Mouse (Mus musculus) megakaryocyte, adult 5-6 weeks (primary cell): ENCODE results near the gene Cbx5. TPM values are rescaled to one million over a fixed set of nuclear protein-coding genes. Genes with fewer than 3 reads are reported as not detected.

ENCODE experiments used
- ATAC-seq: 2 replicates; pipeline ENCODE4 v1.8.0; 2016; ENCODE audit warnings: mild to moderate bottlenecking, inconsistent platforms; ENCODE audit not compliant: poor library complexity, severe bottlenecking
- total RNA-seq, 2 experiments: library from RNA; stranded (forward) in 1 of 2; stranded (reverse) in 1 of 2; fragments of 153-499, 151-499 nt in 1 of 2; fragments of 221-1000, 200-1000 nt in 1 of 2; gene quantifications; 2 replicates each; pipeline versions ENCODE4 v1.2.3 to v1.2.4; 2015 to 2017

The Cbx5 gene
- total RNA-seq, 2 experiments from 2014 or later = 56.0 to 113 TPM

DNA sequence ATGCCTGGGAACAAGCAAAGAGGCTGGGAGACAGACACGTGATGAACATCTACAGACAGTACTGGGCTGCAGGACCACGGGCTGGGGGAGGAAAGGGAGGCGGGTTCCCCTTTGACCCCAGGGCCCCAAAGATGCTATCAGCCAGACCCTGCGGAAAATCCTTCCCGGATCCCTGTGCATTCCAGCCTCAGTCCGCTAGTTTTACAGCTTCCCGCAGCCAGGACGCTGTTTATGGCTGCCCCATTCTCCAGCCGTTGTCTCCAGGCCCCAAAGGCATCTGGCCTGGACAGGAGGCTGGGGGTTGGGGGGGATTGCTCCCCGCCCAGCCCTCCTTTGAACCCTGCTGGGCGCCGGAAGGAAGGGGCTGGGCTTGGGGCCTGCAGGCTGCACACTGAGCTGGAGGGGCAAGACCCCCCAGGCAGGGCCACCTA is 62.0 kb downstream of the Cbx5 start:
- no peak for ATAC-seq

DNA sequence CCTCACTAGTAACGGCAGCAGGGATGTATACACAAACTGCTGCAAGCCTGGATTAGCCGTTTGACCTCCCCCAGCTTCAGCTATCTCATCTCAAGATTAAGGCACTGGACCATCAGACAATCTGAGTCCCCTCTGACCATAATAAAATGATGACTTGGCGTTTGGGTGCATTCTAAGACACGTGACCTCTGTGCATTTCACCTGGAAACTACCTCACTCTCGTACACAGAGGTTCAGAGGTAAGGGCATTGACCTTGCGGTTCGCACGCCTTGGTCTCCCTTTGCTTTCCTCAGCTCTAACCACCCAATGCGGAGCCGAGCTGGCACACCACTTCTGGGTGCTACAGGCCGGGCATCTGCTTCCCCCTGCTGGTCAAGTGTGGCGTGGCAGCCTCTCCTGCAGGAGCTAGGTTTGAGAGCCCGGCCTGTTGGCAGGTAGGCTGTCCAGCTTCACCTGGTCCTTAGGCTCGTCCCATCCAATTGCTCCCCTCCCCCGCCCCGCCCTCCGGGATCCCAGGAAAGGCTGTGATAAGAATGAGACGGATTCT is 62.7 kb downstream of the Cbx5 start:
- peak; percentile 86 for ATAC-seq

DNA sequence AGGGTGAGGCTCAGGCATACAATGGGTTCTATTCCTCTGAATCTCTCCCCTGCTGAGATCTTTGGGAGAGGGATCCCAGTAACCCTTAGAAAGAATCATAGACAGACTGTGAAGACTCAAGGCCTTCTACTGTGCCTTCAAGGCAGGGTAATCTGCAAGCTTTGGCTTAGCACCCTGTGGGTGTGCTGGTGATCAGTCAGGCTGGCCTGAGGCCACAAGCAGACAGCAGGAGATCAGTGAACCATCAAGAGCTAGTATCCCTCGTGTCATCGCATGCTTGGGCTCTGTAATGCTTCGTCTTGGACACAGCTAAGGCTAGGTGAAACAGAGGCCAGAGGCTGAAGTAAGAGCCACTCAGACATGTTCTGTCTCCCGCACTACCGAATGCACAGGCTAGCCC is 66.4 kb downstream of the Cbx5 start:
- ATAC-seq = no peak

DNA sequence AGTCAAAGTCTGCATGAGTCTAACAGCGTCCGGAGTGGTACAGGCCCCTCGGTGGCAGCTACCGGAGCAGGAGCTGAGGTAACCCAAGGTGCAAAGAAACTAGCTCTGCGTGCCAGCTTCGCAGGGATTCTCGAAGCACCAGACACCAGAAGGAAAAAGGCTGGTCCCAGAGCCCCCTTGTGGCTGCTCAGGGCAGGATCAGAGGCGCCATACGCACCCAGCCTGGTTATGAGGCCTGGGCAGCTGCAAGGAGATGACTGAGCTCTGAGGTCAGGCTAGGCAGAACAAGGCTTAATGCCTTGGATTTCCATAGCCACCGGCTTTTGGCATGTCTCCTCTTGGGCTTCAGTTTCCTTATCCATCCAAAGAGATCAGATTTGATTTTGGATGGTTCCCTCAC is 67.1 kb downstream of the Cbx5 start:
- peak; percentile 54 for ATAC-seq

DNA sequence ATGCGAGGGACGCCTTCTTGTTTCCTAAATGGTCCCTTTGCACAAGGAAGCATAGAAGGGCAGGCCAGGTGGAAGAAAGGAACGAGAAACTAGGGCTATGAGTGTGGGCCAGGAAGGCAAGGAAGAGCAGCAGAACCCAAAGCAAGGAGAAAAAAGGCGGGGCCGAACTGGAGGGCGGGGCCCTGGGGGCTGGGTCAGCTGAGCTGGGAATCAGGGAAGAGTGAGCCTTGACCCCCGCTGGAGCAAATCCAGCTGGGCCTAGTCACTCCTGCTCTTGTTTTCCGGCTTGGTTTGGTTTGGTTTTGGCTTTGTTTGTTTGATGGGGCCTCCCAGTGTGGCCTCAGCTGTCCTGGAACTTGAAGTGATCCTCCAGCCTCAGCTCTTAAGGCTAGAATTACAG is 68.3 kb downstream of the Cbx5 start:
- ATAC-seq = no peak

DNA sequence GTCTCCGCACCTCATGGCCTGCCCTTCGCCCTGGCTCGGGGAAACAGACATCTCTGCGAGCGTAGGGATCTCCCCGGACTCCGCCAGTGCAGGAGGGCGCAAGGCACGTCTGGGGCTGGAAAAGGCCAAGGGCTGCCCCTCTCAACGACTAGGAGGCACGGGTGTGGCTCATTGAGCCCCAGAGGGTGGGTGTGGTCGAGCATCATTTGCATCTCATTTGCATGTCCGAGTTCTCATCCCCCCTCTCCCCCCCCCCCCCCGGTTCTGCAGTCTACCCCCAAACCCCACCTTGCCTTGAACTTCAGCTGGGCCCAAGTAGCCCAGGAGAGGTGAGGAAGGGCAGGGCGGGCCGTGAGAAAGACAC is 69.3 kb downstream of the Cbx5 start:
- ATAC-seq = no peak

DNA sequence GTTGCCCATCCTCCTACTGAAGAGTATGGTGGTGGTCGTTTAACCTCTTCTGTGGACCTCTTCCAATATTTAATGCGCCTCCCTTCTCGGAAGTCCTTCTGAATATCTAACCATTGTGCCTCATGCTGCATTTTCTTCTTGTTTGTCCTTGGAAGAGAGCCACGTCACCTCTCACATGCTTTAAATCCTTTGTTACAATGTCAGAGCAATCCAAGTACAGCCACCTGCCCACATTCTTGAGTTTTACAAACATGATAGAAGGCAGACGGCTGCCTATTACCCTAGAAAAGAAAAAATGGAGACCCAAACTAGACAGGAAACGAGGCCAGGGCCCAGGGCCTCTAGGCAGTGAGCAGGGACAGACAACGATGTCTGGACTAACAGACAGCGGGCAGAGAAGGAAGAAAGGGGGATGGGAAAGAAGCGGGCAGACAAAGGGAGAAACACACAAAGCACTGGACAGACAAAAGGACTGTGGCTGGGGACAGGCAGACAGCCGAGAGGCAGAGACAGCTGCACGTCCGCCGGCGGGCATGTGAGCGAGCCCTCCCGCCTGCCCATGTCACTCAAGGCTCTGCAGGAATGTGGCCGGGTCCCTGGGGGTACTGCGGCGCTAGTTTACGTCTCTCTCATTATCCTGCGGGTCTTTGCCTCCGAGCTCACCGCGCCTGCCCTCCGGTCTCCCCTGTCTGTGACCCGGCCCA is 69.9 kb downstream of the Cbx5 start:
- ATAC-seq = no peak

DNA sequence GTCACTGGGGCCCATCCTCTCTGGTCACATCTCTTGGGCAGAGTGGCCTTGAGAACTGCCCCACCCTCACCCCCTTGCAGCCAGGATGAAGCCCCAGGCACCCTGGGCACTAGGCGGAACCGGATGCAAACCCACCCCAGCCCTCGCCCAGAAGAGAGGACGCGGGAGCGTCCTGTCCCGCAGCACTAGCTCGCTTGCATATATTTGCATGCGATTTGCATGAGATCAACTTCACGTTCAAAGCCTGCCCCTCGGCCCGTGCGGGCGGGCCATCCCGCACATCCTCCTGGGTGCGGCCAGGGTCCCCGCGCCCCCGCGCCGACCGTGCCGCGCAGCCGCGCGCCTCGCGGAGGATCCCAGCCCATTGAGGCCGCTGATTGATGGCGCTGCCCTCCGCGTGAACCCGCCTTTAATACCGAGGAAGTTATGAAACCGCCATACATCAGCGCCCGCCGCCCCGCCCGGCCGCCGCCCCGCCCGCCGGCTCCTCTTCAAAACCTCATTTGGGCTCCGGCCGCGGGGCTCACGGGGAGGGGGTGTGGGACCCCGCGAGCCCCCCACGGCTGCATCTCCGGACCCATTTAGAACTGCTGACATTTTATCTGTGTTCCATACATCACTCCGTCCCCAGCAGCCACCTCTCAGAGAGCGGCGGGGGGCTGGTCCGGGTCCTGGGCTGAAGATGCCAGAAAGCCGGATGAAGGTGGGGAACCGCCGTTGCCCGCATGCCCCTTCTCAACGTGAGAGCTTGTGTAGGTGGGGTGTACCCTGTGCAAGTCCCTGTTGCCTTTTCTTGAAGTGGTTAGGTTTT is 70.6 kb downstream of the Cbx5 start:
- ATAC-seq = peak; percentile 74

DNA sequence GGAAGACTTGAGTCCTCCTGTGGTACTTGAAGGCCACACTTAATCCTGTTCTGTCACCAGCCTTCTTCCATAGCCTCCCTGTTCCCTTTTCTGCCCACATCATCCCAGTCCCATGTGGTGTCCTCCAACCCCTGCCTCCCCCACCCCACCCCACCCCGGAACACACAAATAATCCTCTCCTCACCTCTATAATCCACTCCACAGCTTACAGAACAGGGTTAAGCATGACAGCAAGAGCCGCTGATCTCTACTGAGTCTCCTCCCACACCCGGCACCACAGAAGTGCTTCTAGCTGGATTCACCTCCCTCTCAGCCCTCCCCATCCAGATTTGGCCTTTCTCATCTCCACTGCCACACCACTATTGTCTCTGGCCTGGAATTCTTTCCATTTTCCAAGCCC is 71.8 kb downstream of the Cbx5 start:
- no peak for ATAC-seq

DNA sequence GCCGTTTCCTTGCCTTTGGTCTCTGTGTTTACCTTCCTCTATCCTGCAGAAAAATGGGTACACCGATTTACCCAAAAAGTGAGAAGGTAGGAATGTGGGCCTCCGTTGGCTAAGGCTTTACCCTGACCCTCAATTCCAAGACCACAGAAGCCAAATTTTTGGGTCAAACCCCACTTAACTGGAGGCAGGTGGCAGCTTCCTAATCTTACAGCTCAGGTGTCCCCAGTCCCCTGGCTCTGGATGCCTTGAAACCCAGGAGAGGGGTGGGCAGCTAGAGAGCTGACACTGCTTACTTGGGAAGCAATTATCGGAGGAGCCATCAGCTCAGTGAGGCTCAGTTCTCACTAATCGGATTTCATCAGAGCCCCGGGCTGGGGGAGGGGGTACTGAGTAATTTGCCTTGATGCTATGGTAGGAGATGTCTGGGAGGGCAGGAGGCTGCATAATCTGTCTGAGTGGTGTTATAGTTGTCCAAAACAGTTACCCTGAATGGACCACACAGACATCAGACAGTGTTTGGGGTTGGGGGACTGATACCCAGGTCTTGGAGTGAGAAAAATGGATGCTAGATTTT is 72.5 kb downstream of the Cbx5 start, which contains the start of gene Smug1:
TSS of gene Smug1 (minus strand) at position 51 of the 574 bp plus-strand sequence.
- ATAC-seq = no peak

DNA sequence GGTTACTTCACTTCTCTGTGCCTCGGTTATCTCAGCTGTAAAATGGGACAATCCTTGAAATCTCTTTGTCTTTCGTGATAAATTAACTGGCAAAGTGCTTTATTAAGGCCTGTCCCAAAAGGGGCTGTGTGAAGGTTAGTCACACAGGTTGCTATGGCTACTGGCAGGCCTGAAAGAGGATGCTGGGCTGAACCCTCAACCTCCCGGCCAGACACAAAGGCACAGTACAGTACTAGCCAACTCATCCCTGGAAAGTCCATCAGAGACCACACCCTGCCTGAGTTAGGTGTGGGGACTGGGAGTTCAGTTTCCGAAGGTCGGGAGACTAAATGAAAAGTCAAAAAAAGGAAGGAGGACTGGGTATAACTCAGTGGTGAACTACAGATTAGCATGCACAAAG is 73.7 kb downstream of the Cbx5 start:
- ATAC-seq = no peak

DNA sequence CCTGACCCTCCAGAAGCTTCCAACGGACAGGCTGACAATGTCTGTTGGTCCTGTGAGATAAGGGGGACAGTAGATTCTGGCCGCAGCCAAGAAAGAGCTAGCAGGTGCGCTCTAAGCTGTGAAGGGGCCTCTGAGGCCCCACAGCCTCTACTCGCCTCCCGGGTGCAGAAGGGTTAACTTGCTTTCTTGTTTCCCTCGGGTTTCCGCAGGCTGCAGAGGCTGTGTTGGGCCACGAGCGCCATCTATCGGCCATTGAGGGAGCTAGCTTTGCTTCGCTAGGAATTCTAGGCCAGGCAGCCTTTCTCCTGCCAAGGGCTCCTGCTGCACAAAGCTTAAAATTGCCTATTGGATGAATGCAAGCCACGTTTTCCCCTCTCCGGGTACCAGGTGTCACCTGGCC is 74.2 kb downstream of the Cbx5 start:
- peak; percentile 67 for ATAC-seq

DNA sequence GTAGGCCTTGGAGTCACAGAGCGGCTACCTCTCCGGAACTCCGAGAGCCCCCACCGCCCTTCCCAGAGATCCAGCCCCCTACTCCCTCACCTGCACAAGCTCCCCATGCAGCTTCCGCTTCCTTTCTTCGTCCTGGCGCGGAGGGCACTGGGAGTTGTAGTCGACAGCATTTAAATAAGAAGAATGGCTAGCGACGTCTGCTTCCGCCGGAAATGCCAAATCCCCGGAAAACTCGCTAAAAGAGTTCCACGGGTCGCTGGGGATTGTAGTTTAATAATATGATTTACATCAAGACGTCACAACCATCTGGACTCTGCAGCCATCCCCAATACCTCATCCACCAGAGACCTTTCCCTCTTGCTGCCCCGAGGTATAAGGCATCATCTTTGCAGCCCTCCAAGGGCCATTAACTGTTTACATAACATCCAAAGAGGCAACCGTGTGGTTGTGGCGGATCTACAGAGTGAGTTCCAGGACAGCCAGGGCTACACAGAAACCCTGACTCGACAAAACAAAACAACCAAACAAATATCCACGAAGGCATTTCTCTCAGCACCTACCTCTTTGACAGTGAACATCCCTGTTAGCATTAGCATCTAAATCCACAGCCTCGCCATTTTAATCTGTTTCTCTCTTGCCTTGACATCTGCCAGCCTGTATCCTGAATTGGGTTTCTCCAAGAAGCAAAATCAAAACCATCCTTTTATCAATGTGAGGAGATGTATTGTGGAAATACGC is 76.3 kb downstream of the Cbx5 start:
- peak; percentile 93 for ATAC-seq

DNA sequence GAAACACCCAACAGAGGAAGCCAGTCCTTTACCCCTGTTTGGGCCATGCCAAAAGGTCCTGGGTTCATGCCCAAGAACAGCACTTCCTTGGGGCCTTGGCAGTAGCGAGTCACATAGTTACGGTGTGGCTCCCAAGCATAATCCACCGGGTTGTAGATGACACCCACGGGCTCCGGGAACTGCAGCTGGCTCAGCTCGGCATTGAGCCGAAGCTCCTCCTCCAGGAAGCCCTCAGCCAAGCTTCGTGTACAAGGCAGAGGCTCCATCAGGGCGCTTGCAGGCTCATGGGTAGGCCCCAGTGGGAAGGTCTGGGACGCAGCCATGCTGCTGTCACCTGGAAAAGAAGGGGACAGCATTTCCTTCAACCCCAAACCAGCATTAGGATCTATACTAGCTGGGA is 82.0 kb downstream of the Cbx5 start:
- no peak for ATAC-seq

DNA sequence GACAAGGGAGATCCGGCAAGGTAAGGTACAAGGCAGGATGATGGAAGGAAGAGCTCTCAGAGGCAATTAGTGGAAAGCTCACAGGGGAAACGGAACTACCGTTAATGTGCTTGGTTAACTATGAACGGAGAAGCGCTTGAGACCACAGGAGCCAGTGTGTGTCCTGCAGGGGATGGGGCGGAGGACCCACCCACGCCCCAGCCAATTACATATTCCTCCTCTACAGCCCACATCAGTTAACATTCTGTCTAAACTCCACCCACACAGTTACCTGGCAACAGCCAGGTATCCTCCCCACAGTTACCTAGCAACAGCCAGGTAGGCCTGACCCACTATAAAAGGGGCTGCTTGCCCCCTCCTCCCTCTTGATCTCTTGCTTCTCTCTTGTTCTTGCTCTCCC is 82.7 kb downstream of the Cbx5 start:
- ATAC-seq = no peak

DNA sequence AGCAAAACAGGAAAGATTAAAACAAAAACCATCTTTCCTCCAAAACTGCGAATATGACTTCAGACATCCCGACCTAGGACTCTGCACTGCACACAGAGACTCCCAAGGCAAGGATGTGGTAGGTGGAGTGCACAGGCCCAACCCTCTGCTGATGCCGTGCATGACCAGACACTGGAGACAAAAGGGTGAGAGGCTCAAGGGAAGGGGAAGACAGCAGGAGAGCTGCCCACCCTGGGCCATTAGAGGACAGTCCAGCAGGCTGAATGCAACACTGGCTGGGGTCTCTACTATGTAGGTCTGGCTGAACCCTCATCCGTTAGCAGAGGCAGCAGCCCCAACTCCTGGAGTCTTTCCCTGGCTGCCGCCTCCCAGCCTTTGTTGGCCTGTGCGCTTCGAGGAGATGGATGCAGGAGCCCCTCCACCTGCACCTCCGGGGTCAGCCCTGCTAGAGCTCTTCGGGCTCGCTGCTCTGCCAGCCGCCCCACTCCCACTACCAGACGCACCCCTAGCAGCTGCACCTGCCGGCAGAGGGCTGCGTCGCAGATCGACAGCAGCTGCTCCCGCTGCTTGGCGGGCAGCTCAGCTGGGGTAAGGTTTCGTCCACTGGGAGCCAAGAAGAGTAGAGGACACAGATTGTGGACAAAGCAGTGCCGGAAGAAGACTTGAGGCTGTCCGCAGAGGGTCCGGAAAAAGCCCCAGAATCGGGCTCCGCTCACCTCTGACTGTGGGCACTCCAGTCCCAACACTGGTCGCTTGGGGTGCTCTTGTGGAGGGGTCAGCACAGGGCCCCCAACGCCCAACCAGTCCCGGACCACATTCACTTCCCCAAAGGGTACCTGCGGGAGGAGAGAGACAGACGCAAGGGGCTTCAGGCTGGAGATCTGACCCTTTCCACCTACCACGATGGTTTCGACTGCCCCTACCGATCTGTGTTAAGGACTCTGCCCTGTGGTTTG is 84.0 kb downstream of the Cbx5 start:
- ATAC-seq = no peak

DNA sequence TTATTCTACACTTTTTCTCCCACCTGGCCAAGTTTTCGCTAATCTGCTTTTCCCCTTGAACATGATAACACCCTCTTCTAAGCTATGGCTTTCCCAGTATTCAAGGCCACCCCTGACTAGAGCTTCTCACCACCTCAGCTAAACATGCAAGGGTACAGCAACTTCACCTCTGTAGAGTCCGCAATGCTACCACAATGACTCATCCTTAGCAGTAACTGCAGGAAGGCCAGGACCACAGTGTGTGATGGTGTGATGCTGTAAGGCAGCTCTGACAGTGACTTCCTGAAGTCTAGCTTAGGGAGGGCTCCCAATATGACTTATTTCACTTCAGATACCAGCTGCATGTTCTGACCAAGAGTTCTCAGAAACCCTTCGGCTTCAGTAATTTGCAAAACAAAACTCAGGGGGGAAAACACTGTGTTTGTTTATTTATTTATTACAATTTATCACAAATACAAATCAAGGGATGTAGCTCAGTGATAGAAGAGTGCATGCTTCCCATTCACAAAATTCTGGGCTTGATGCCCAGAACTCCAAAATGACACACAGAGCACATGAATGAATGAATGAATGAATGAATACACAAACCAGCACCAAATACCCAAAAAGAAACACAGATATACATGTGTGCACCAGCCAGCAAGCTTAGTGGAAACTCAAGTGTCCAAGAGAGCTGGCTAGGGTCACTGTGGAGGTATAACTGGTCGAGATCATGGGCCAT is 86.6 kb downstream of the Cbx5 start:
- peak; percentile 60; the same call in 1 of the 2 replicates for ATAC-seq

DNA sequence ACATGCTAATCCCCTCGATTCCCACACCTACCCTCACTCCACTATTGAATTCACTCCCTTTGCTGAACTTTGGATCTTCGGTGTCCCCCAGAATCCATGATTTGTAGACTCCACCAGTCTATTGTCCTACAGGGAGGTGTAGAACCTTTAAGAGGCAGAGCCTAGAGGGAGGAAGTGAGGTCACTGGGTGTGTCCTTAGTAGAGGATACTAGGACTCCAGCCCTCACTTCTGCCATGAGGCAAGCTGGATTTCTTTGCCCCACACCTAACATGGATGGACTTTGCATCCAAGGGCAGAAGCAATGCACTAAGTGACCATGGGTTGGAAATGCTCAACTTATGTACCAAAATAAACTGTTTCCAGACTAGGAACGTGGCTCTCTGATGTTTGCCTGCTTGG is 87.2 kb downstream of the Cbx5 start:
- ATAC-seq = peak; percentile 56

DNA sequence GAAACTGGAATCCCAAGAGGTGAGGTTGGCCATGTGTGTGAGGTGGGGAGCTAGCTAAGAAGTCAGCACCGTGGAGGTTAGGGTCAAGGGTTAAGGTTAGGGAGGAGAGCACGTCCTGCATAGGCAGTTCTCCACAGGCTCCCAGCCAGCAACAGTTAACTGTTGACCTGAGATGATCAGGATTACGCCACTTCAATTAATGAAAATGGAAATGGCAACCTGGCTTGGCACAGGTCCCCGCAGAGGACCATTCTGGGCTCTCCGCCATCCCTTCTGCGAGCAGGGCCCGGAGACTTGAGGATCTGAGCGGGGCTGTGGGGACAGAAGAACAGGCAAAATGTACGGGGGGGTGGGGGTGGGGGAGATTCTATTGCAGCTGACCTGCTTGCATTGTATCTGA is 91.8 kb downstream of the Cbx5 start:
- no peak for ATAC-seq

DNA sequence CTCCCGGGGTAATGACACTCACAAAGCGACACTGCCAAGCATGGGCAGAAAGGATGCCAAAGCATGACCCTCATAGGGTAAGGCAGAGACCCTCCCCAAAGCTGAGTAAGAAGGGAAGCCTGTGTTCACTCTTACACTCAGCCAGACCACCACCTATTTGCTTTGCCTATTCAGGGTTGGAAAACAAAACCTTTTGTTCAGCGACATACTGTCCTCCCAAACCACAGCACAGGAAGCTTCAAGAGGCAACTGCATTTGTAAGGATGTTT is 92.3 kb downstream of the Cbx5 start:
- ATAC-seq = no peak
